Mouse (Mus musculus) MEL (cell line): Measurements from ENCODE around the gene Esyt3. TPM values are rescaled to one million over a fixed set of nuclear protein-coding genes. Genes with fewer than 3 reads are reported as not detected.

Experiments used
- DNase-seq: peaks from one replicate; pipeline ENCODE4 v3.0.0; 2011; ENCODE audit warnings: low read depth, low spot score
- H3K27ac ChIP-seq: 2 replicates; pipeline ENCODE4 v1.5.1; 2012; ENCODE audit warnings: low read depth, mild to moderate bottlenecking, control low read depth, low read length, moderate library complexity; ENCODE audit not compliant: control insufficient read depth
- H3K27me3 ChIP-seq, 2 experiments: fragments of 150-350 bp in 1 of 2; sonication (generic) in 1 of 2; 2 replicates each; pipeline ENCODE4 v1.6.1; 2012; ENCODE audit warnings: low read length in 2 of 2, mild to moderate bottlenecking in 2 of 2, improper control_type of control experiment in 1 of 2, moderate library complexity in 1 of 2; ENCODE audit not compliant: insufficient read depth in 2 of 2, control insufficient read depth in 1 of 2
- H3K36me3 ChIP-seq, 2 experiments: 2 replicates each; pipeline ENCODE4 v1.6.1; 2012 to 2014; ENCODE audit warnings: low read length in 2 of 2, improper control_type of control experiment in 1 of 2, inconsistent platforms in 1 of 2, mild to moderate bottlenecking in 1 of 2; ENCODE audit not compliant: insufficient read depth in 2 of 2, control insufficient read depth in 1 of 2
- H3K4me1 ChIP-seq, 2 experiments: fragments of 150-350 bp in 1 of 2; sonication (generic) in 1 of 2; 2 replicates each; pipeline ENCODE4 v1.6.1; 2012; ENCODE audit warnings: low read length in 2 of 2, improper control_type of control experiment in 1 of 2, mild to moderate bottlenecking in 1 of 2; ENCODE audit not compliant: insufficient read depth in 2 of 2, control insufficient read depth in 1 of 2
- H3K4me3 ChIP-seq, 2 experiments: fragments of 150-350 bp in 1 of 2; sonication (generic) in 1 of 2; 2 replicates each; pipeline ENCODE4 v1.5.1; 2012; ENCODE audit warnings: low read depth in 2 of 2, low read length in 2 of 2, mild to moderate bottlenecking in 2 of 2, moderate library complexity in 2 of 2, control low read depth in 1 of 2, improper control_type of control experiment in 1 of 2; ENCODE audit not compliant: control insufficient read depth in 1 of 2, insufficient read depth in 1 of 2
- H3K79me2 ChIP-seq: 2 replicates; pipeline ENCODE4 v1.6.1; 2012; ENCODE audit warnings: mild to moderate bottlenecking, low read length, moderate library complexity; ENCODE audit not compliant: control insufficient read depth, poor library complexity, insufficient read depth
- H3K9ac ChIP-seq: 2 replicates; pipeline ENCODE4 v1.6.1; 2012; ENCODE audit warnings: low read depth, mild to moderate bottlenecking, control low read depth, low read length, moderate library complexity; ENCODE audit not compliant: control insufficient read depth, poor library complexity, severe bottlenecking
- H3K9me3 ChIP-seq: fragments of 150-350 bp; sonication (generic); replicated peaks from 2 replicates; pipeline ENCODE4 v1.6.1; 2012; ENCODE audit warnings: mild to moderate bottlenecking, low read length, improper control_type of control experiment, moderate library complexity; ENCODE audit not compliant: insufficient read depth
- BHLHE40 ChIP-seq: IDR thresholded peaks from 2 replicates; pipeline ENCODE4 v1.6.1; 2012; ENCODE audit warnings: low read depth, mild to moderate bottlenecking, inconsistent platforms, low read length, improper control_type of control experiment, borderline replicate concordance
- CHD1 ChIP-seq: IDR thresholded peaks from 2 replicates; pipeline ENCODE4 v1.6.1; 2012; ENCODE audit warnings: low read depth, mild to moderate bottlenecking, inconsistent platforms, low read length, improper control_type of control experiment
- CHD2 ChIP-seq: IDR thresholded peaks from 2 replicates; pipeline ENCODE4 v1.6.1; 2011; ENCODE audit warnings: low read length, improper control_type of control experiment
- CTCF ChIP-seq, 3 experiments: IDR thresholded peaks in 2 of 3; conservative IDR thresholded peaks in 1 of 3; 2 replicates each; pipeline ENCODE4 v1.5.1; 2011 to 2012; ENCODE audit warnings: low read length in 3 of 3, low read depth in 2 of 3, mild to moderate bottlenecking in 2 of 3, improper control_type of control experiment in 1 of 3, inconsistent platforms in 1 of 3, mixed read lengths in 1 of 3, moderate library complexity in 1 of 3; ENCODE audit not compliant: control insufficient read depth in 1 of 3, insufficient read depth in 1 of 3, poor library complexity in 1 of 3, severe bottlenecking in 1 of 3
- ELF1 ChIP-seq: IDR thresholded peaks from 2 replicates; pipeline ENCODE4 v1.6.1; 2014; ENCODE audit warnings: low read depth, mild to moderate bottlenecking, inconsistent platforms, low read length, improper control_type of control experiment, moderate library complexity
- GABPA ChIP-seq: IDR thresholded peaks from 2 replicates; pipeline ENCODE4 v1.6.1; 2012; ENCODE audit warnings: low read depth, mild to moderate bottlenecking, inconsistent platforms, low read length, improper control_type of control experiment, moderate library complexity
- JUND ChIP-seq: IDR thresholded peaks from 2 replicates; pipeline ENCODE4 v1.6.1; 2011; ENCODE audit warnings: low read depth, mild to moderate bottlenecking, improper control_type of control experiment, low read length
- MAZ ChIP-seq: IDR thresholded peaks from 2 replicates; pipeline ENCODE4 v1.6.1; 2012; ENCODE audit warnings: low read depth, mild to moderate bottlenecking, inconsistent platforms, low read length, improper control_type of control experiment
- MXI1 ChIP-seq: IDR thresholded peaks from 2 replicates; pipeline ENCODE4 v1.6.1; 2011; ENCODE audit warnings: mild to moderate bottlenecking, low read depth, low read length, improper control_type of control experiment
- NRF1 ChIP-seq: IDR thresholded peaks from 2 replicates; pipeline ENCODE4 v1.6.1; 2014; ENCODE audit warnings: low read depth, mild to moderate bottlenecking, inconsistent platforms, low read length, improper control_type of control experiment, moderate library complexity; ENCODE audit not compliant: poor library complexity, insufficient read depth, severe bottlenecking
- POLR2A ChIP-seq, 2 experiments: IDR thresholded peaks; 2 replicates each; pipeline ENCODE4 v1.6.1; 2011 to 2012; ENCODE audit warnings: low read length in 2 of 2, mild to moderate bottlenecking in 2 of 2, control low read depth in 1 of 2, improper control_type of control experiment in 1 of 2, low read depth in 1 of 2, moderate library complexity in 1 of 2; ENCODE audit not compliant: control insufficient read depth in 1 of 2, insufficient read depth in 1 of 2, poor library complexity in 1 of 2
- RAD21 ChIP-seq: IDR thresholded peaks from 2 replicates; pipeline ENCODE4 v1.6.1; 2011; ENCODE audit warnings: mild to moderate bottlenecking, low read depth, low read length, improper control_type of control experiment
- SIN3A ChIP-seq: IDR thresholded peaks from 2 replicates; pipeline ENCODE4 v1.6.1; 2012; ENCODE audit warnings: low read length, improper control_type of control experiment, inconsistent platforms
- SMC3 ChIP-seq: IDR thresholded peaks from 2 replicates; pipeline ENCODE4 v1.6.1; 2011; ENCODE audit warnings: low read depth, low read length, improper control_type of control experiment
- TAL1 ChIP-seq: IDR thresholded peaks from 2 replicates; pipeline ENCODE4 v1.6.1; 2012; ENCODE audit warnings: mild to moderate bottlenecking, inconsistent platforms, low read length, moderate library complexity, mixed read lengths
- TCF12 ChIP-seq: IDR thresholded peaks from 2 replicates; pipeline ENCODE4 v1.6.1; 2014; ENCODE audit warnings: low read depth, mild to moderate bottlenecking, inconsistent platforms, low read length, improper control_type of control experiment, moderate library complexity
- UBTF ChIP-seq: IDR thresholded peaks from 2 replicates; pipeline ENCODE4 v1.6.1; 2012; ENCODE audit warnings: low read depth, mild to moderate bottlenecking, inconsistent platforms, low read length, improper control_type of control experiment, moderate library complexity, borderline replicate concordance; ENCODE audit not compliant: insufficient read depth
- USF1 ChIP-seq: IDR thresholded peaks from 2 replicates; pipeline ENCODE4 v1.6.1; 2014; ENCODE audit warnings: low read depth, mild to moderate bottlenecking, inconsistent platforms, low read length, improper control_type of control experiment, moderate library complexity
- ZMIZ1 ChIP-seq: IDR thresholded peaks from 2 replicates; pipeline ENCODE4 v1.6.1; 2012; ENCODE audit warnings: low read depth, mild to moderate bottlenecking, inconsistent platforms, low read length, improper control_type of control experiment, moderate library complexity
- ZNF384 ChIP-seq: IDR thresholded peaks from 2 replicates; pipeline ENCODE4 v1.6.1; 2012; ENCODE audit warnings: low read depth, mild to moderate bottlenecking, inconsistent platforms, low read length, improper control_type of control experiment
- polyA plus RNA-seq, 2 experiments: library from polyadenylated mRNA; stranded (reverse) in 1 of 2; unstranded in 1 of 2; fragments of >175 nt in 1 of 2; fragments of >200 nt in 1 of 2; gene quantifications; 2 replicates each; pipeline versions ENCODE4 v1.2.1 to v1.2.4; 2012; ENCODE audit warnings: low replicate concordance in 2 of 2, low read depth in 1 of 2; ENCODE audit not compliant: insufficient read length in 2 of 2, insufficient read depth in 1 of 2, missing spikeins in 1 of 2
- total RNA-seq: library from RNA; depleted of rRNA; stranded (reverse); fragments of 300-350 nt; gene quantifications from 2 replicates; pipeline ENCODE4 v1.2.3, GENCODE M21; 2012

Gene Esyt3
- total and polyA plus RNA-seq, 3 experiments: 0.07 TPM; not detected in 2

GRCm38 (mm10) chr9:99382556-99382955 lies 24.2 kb upstream of the Esyt3 start:
- no peaks in the 10 kb centered on the region for H3K27me3 ChIP-seq
- H3K4me3 ChIP-seq: no peak overlapping the region
- no peak for DNase-seq
- H3K4me1 ChIP-seq: peaks cover 0 to 5% of the 10 kb centered on the region in 2 experiments; a peak in 3 of 4 replicates
- H3K9me3 ChIP-seq: no peaks in the 10 kb centered on the region
- no peaks in the 10 kb centered on the region for H3K36me3 ChIP-seq
- H3K27ac ChIP-seq: no peak overlapping the region
- TF ChIP-seq GABPA: no peak
- TF ChIP-seq TCF12: no peak
- no peak for TF ChIP-seq USF1
- TF ChIP-seq ZNF384: no peak
- no peak for TF ChIP-seq ZMIZ1
- TF ChIP-seq UBTF: no peak
- TF ChIP-seq JUND: no peak
- no peak for TF ChIP-seq BHLHE40
- TF ChIP-seq SMC3: no peak
- no peak for TF ChIP-seq TAL1
- TF ChIP-seq MXI1: no peak
- TF ChIP-seq CHD2: no peak
- H3K9ac ChIP-seq: no peak overlapping the region
- H3K79me2 ChIP-seq: no peaks in the 10 kb centered on the region

- Histone ChIP-seq H3K4me1 (peaks cover 0 to 5% of the 10 kb centered on the region in 2 experiments; a peak in 3 of 4 replicates), H3K9me3 (no peaks in the 10 kb centered on the region), H3K27ac (no peak overlapping the region), H3K27me3 (no peaks in the 10 kb centered on the region), H3K36me3 (no peaks in the 10 kb centered on the region), H3K4me3 (no peak overlapping the region), H3K79me2 (no peaks in the 10 kb centered on the region), H3K9ac (no peak overlapping the region)
- TF ChIP-seq CHD1 (no peak), MXI1 (no peak), UBTF (no peak), ELF1 (no peak), SMC3 (no peak), POLR2A (IDR thresholded peaks at IDR 0.05; ENCODE audit: control insufficient read depth in 1 of 2, insufficient read depth in 1 of 2, low read depth in 1 of 2, low read length in 2 of 2, poor library complexity in 1 of 2) (no peak), MAZ (no peak), GABPA (no peak), USF1 (no peak), SIN3A (no peak), NRF1 (no peak), ZMIZ1 (no peak), ZNF384 (no peak), RAD21 (no peak), CTCF (IDR thresholded peaks at IDR 0.05 in 2 of 3, conservative IDR thresholded peaks at IDR 0.05 in 1 of 3; ENCODE audit: control insufficient read depth in 1 of 3, insufficient read depth in 1 of 3, low read depth in 2 of 3, low read length in 3 of 3, poor library complexity in 1 of 3, severe bottlenecking in 1 of 3) (no peak)
- DNase-seq: no peak
Observed at GRCm38 (mm10) chr9:99379194-99379593, 20.8 kb upstream of the Esyt3 start.
